Mouse (Mus musculus) heart, adult 18-20 months (tissue): ENCODE results near the gene B4galnt1. TPM values are rescaled to one million over a fixed set of nuclear protein-coding genes. Genes with fewer than 3 reads are reported as not detected.
A peak's percentile ranks its signal among the peaks of the same experiment; 100 is the strongest.

Experiments used
- DNase-seq, 2 experiments: peaks; one replicate each; pipeline ENCODE4 v3.0.0; 2021 to 2022; ENCODE audit warnings: mixed read lengths in 1 of 2
- total RNA-seq, 2 experiments: library from RNA; stranded (reverse); gene quantifications; 2 replicates each; pipeline ENCODE4 v1.2.3; 2021

The B4galnt1 gene
- total RNA-seq, 2 experiments from 2014 or later: 1.8 to 7.9 TPM

- DNase-seq: peak in 1 of 2 experiments; percentile 32
Measured at GRCm38 (mm10) chr10:127170002-127170401, 5.0 kb downstream of the B4galnt1 start.

- peak; percentile 73 to 82 for DNase-seq
Measured at GRCm38 (mm10) chr10:127170837-127171272, 5.8 kb downstream of the B4galnt1 start.

GRCm38 (mm10) chr10:127171631-127172200, 6.7 kb downstream of the B4galnt1 start:
- DNase-seq: no peak

- no peak for DNase-seq
Measured at GRCm38 (mm10) chr10:127173148-127174065, 8.4 kb downstream of the B4galnt1 start.

GRCm38 (mm10) chr10:127174170-127174569, 9.1 kb downstream of the B4galnt1 start:
- DNase-seq: no peak

- no peak for DNase-seq
Measured at GRCm38 (mm10) chr10:127176228-127176627, 11.2 kb downstream of the B4galnt1 start.

GRCm38 (mm10) chr10:127176756-127177155, 11.7 kb downstream of the B4galnt1 start:
- no peak for DNase-seq

- no peak for DNase-seq
Measured at GRCm38 (mm10) chr10:127177235-127177634, 12.2 kb downstream of the B4galnt1 start.

- peak; percentile 75 to 89 for DNase-seq
Measured at GRCm38 (mm10) chr10:127177719-127178118, 12.7 kb downstream of the B4galnt1 start.

GRCm38 (mm10) chr10:127178286-127179027, 13.4 kb downstream of the B4galnt1 start:
- DNase-seq: no peak

GRCm38 (mm10) chr10:127179871-127180694, 15.1 kb downstream of the B4galnt1 start, which contains the start of gene Slc26a10:
Gene Slc26a10, minus strand, starts transcription at chr10:127180645.
- DNase-seq: peak in 1 of 2 experiments; percentile 63

GRCm38 (mm10) chr10:127180695-127181047, 15.6 kb downstream of the B4galnt1 start:
- DNase-seq: no peak

- DNase-seq: peak in 1 of 2 experiments; percentile 72
Measured at GRCm38 (mm10) chr10:127181566-127181965, 16.5 kb downstream of the B4galnt1 start.

- no peak for DNase-seq
Measured at GRCm38 (mm10) chr10:127182624-127183023, 17.6 kb downstream of the B4galnt1 start.

GRCm38 (mm10) chr10:127183759-127184158, 18.7 kb downstream of the B4galnt1 start:
- no peak for DNase-seq

GRCm38 (mm10) chr10:127185101-127185500, 20.1 kb downstream of the B4galnt1 start:
- no peak for DNase-seq

GRCm38 (mm10) chr10:127185506-127185905, 20.5 kb downstream of the B4galnt1 start:
- no peak for DNase-seq

- DNase-seq: no peak
Measured at GRCm38 (mm10) chr10:127186451-127186850, 21.4 kb downstream of the B4galnt1 start.

- DNase-seq: no peak
Measured at GRCm38 (mm10) chr10:127187371-127188078, 22.5 kb downstream of the B4galnt1 start.

- DNase-seq: no peak
Measured at GRCm38 (mm10) chr10:127188079-127188453, 23.0 kb downstream of the B4galnt1 start.
